Mouse (Mus musculus) MEL (cell line): ENCODE data around the gene Naa16. TPM values are rescaled to one million over a fixed set of nuclear protein-coding genes. Genes with fewer than 3 reads are reported as not detected.

Experiments used
- DNase-seq: peaks from one replicate; pipeline ENCODE4 v3.0.0; 2011; ENCODE audit warnings: low read depth, low spot score
- H3K27ac ChIP-seq: 2 replicates; pipeline ENCODE4 v1.5.1; 2012; ENCODE audit warnings: low read depth, mild to moderate bottlenecking, control low read depth, low read length, moderate library complexity; ENCODE audit not compliant: control insufficient read depth
- H3K27me3 ChIP-seq, 2 experiments: fragments of 150-350 bp in 1 of 2; sonication (generic) in 1 of 2; 2 replicates each; pipeline ENCODE4 v1.6.1; 2012; ENCODE audit warnings: low read length in 2 of 2, mild to moderate bottlenecking in 2 of 2, improper control_type of control experiment in 1 of 2, moderate library complexity in 1 of 2; ENCODE audit not compliant: insufficient read depth in 2 of 2, control insufficient read depth in 1 of 2
- H3K36me3 ChIP-seq, 2 experiments: 2 replicates each; pipeline ENCODE4 v1.6.1; 2012 to 2014; ENCODE audit warnings: low read length in 2 of 2, improper control_type of control experiment in 1 of 2, inconsistent platforms in 1 of 2, mild to moderate bottlenecking in 1 of 2; ENCODE audit not compliant: insufficient read depth in 2 of 2, control insufficient read depth in 1 of 2
- H3K4me1 ChIP-seq, 2 experiments: fragments of 150-350 bp in 1 of 2; sonication (generic) in 1 of 2; 2 replicates each; pipeline ENCODE4 v1.6.1; 2012; ENCODE audit warnings: low read length in 2 of 2, improper control_type of control experiment in 1 of 2, mild to moderate bottlenecking in 1 of 2; ENCODE audit not compliant: insufficient read depth in 2 of 2, control insufficient read depth in 1 of 2
- H3K4me3 ChIP-seq, 2 experiments: fragments of 150-350 bp in 1 of 2; sonication (generic) in 1 of 2; 2 replicates each; pipeline ENCODE4 v1.5.1; 2012; ENCODE audit warnings: low read depth in 2 of 2, low read length in 2 of 2, mild to moderate bottlenecking in 2 of 2, moderate library complexity in 2 of 2, control low read depth in 1 of 2, improper control_type of control experiment in 1 of 2; ENCODE audit not compliant: control insufficient read depth in 1 of 2, insufficient read depth in 1 of 2
- H3K79me2 ChIP-seq: 2 replicates; pipeline ENCODE4 v1.6.1; 2012; ENCODE audit warnings: mild to moderate bottlenecking, low read length, moderate library complexity; ENCODE audit not compliant: control insufficient read depth, poor library complexity, insufficient read depth
- H3K9ac ChIP-seq: 2 replicates; pipeline ENCODE4 v1.6.1; 2012; ENCODE audit warnings: low read depth, mild to moderate bottlenecking, control low read depth, low read length, moderate library complexity; ENCODE audit not compliant: control insufficient read depth, poor library complexity, severe bottlenecking
- H3K9me3 ChIP-seq: fragments of 150-350 bp; sonication (generic); replicated peaks from 2 replicates; pipeline ENCODE4 v1.6.1; 2012; ENCODE audit warnings: mild to moderate bottlenecking, low read length, improper control_type of control experiment, moderate library complexity; ENCODE audit not compliant: insufficient read depth
- CHD1 ChIP-seq: IDR thresholded peaks from 2 replicates; pipeline ENCODE4 v1.6.1; 2012; ENCODE audit warnings: low read depth, mild to moderate bottlenecking, inconsistent platforms, low read length, improper control_type of control experiment
- CHD2 ChIP-seq: IDR thresholded peaks from 2 replicates; pipeline ENCODE4 v1.6.1; 2011; ENCODE audit warnings: low read length, improper control_type of control experiment
- CTCF ChIP-seq, 3 experiments: IDR thresholded peaks in 2 of 3; conservative IDR thresholded peaks in 1 of 3; 2 replicates each; pipeline ENCODE4 v1.5.1; 2011 to 2012; ENCODE audit warnings: low read length in 3 of 3, low read depth in 2 of 3, mild to moderate bottlenecking in 2 of 3, improper control_type of control experiment in 1 of 3, inconsistent platforms in 1 of 3, mixed read lengths in 1 of 3, moderate library complexity in 1 of 3; ENCODE audit not compliant: control insufficient read depth in 1 of 3, insufficient read depth in 1 of 3, poor library complexity in 1 of 3, severe bottlenecking in 1 of 3
- E2F4 ChIP-seq: IDR thresholded peaks from 2 replicates; pipeline ENCODE4 v1.6.1; 2011; ENCODE audit warnings: low read depth, low read length, improper control_type of control experiment, borderline replicate concordance
- ELF1 ChIP-seq: IDR thresholded peaks from 2 replicates; pipeline ENCODE4 v1.6.1; 2014; ENCODE audit warnings: low read depth, mild to moderate bottlenecking, inconsistent platforms, low read length, improper control_type of control experiment, moderate library complexity
- EP300 ChIP-seq, 2 experiments: IDR thresholded peaks; 2 replicates each; pipeline ENCODE4 v1.6.1; 2011; ENCODE audit warnings: improper control_type of control experiment in 2 of 2, low read length in 2 of 2, low read depth in 1 of 2, mild to moderate bottlenecking in 1 of 2
- ETS1 ChIP-seq: IDR thresholded peaks from 2 replicates; pipeline ENCODE4 v1.6.1; 2012; ENCODE audit warnings: low read depth, mild to moderate bottlenecking, inconsistent platforms, low read length, improper control_type of control experiment, moderate library complexity
- GABPA ChIP-seq: IDR thresholded peaks from 2 replicates; pipeline ENCODE4 v1.6.1; 2012; ENCODE audit warnings: low read depth, mild to moderate bottlenecking, inconsistent platforms, low read length, improper control_type of control experiment, moderate library complexity
- GATA1 ChIP-seq: IDR thresholded peaks from 2 replicates; pipeline ENCODE4 v1.6.1; 2011; ENCODE audit warnings: low read depth, low read length, improper control_type of control experiment
- HCFC1 ChIP-seq: IDR thresholded peaks from 2 replicates; pipeline ENCODE4 v1.6.1; 2012; ENCODE audit warnings: low read depth, mild to moderate bottlenecking, inconsistent platforms, low read length, improper control_type of control experiment, moderate library complexity
- KAT2A ChIP-seq: conservative IDR thresholded peaks from 2 replicates; pipeline ENCODE4 v1.6.1; 2012; ENCODE audit warnings: low read depth, low read length, improper control_type of control experiment, inconsistent platforms
- MAFK ChIP-seq: IDR thresholded peaks from 2 replicates; pipeline ENCODE4 v1.6.1; 2011; ENCODE audit warnings: low read depth, mild to moderate bottlenecking, low read length, improper control_type of control experiment, borderline replicate concordance
- MAX ChIP-seq: IDR thresholded peaks from 2 replicates; pipeline ENCODE4 v1.6.1; 2011; ENCODE audit warnings: low read length, improper control_type of control experiment
- MAZ ChIP-seq: IDR thresholded peaks from 2 replicates; pipeline ENCODE4 v1.6.1; 2012; ENCODE audit warnings: low read depth, mild to moderate bottlenecking, inconsistent platforms, low read length, improper control_type of control experiment
- MXI1 ChIP-seq: IDR thresholded peaks from 2 replicates; pipeline ENCODE4 v1.6.1; 2011; ENCODE audit warnings: mild to moderate bottlenecking, low read depth, low read length, improper control_type of control experiment
- MYC ChIP-seq: IDR thresholded peaks from 2 replicates; pipeline ENCODE4 v1.6.1; 2011; ENCODE audit warnings: low read depth, mild to moderate bottlenecking, low read length, improper control_type of control experiment, moderate library complexity
- NELFE ChIP-seq: IDR thresholded peaks from 2 replicates; pipeline ENCODE4 v1.6.1; 2011; ENCODE audit warnings: low read depth, low read length, improper control_type of control experiment
- POLR2A ChIP-seq, 2 experiments: IDR thresholded peaks; 2 replicates each; pipeline ENCODE4 v1.6.1; 2011 to 2012; ENCODE audit warnings: low read length in 2 of 2, mild to moderate bottlenecking in 2 of 2, control low read depth in 1 of 2, improper control_type of control experiment in 1 of 2, low read depth in 1 of 2, moderate library complexity in 1 of 2; ENCODE audit not compliant: control insufficient read depth in 1 of 2, insufficient read depth in 1 of 2, poor library complexity in 1 of 2
- POLR2AphosphoS5 ChIP-seq: IDR thresholded peaks from 2 replicates; pipeline ENCODE4 v1.6.1; 2012; ENCODE audit warnings: low read depth, borderline replicate concordance, mild to moderate bottlenecking, inconsistent platforms, low read length, moderate library complexity, mixed read lengths
- RCOR1 ChIP-seq: IDR thresholded peaks from 2 replicates; pipeline ENCODE4 v1.6.1; 2012; ENCODE audit warnings: low read depth, mild to moderate bottlenecking, inconsistent platforms, low read length, improper control_type of control experiment
- SIN3A ChIP-seq: IDR thresholded peaks from 2 replicates; pipeline ENCODE4 v1.6.1; 2012; ENCODE audit warnings: low read length, improper control_type of control experiment, inconsistent platforms
- SMC3 ChIP-seq: IDR thresholded peaks from 2 replicates; pipeline ENCODE4 v1.6.1; 2011; ENCODE audit warnings: low read depth, low read length, improper control_type of control experiment
- TAL1 ChIP-seq: IDR thresholded peaks from 2 replicates; pipeline ENCODE4 v1.6.1; 2012; ENCODE audit warnings: mild to moderate bottlenecking, inconsistent platforms, low read length, moderate library complexity, mixed read lengths
- TBP ChIP-seq: IDR thresholded peaks from 2 replicates; pipeline ENCODE4 v1.8.0; 2011; ENCODE audit warnings: low read depth, low read length, improper control_type of control experiment
- TCF12 ChIP-seq: IDR thresholded peaks from 2 replicates; pipeline ENCODE4 v1.6.1; 2014; ENCODE audit warnings: low read depth, mild to moderate bottlenecking, inconsistent platforms, low read length, improper control_type of control experiment, moderate library complexity
- UBTF ChIP-seq: IDR thresholded peaks from 2 replicates; pipeline ENCODE4 v1.6.1; 2012; ENCODE audit warnings: low read depth, mild to moderate bottlenecking, inconsistent platforms, low read length, improper control_type of control experiment, moderate library complexity, borderline replicate concordance; ENCODE audit not compliant: insufficient read depth
- USF2 ChIP-seq, 2 experiments: IDR thresholded peaks; 2 replicates each; pipeline ENCODE4 v1.6.1; 2011 to 2012; ENCODE audit warnings: improper control_type of control experiment in 2 of 2, low read length in 2 of 2, borderline replicate concordance in 1 of 2, inconsistent platforms in 1 of 2, low read depth in 1 of 2, mild to moderate bottlenecking in 1 of 2; ENCODE audit not compliant: insufficient read depth in 1 of 2
- ZKSCAN1 ChIP-seq: IDR thresholded peaks from 2 replicates; pipeline ENCODE4 v1.6.1; 2012; ENCODE audit warnings: low read depth, mild to moderate bottlenecking, inconsistent platforms, low read length, improper control_type of control experiment, moderate library complexity
- ZMIZ1 ChIP-seq: IDR thresholded peaks from 2 replicates; pipeline ENCODE4 v1.6.1; 2012; ENCODE audit warnings: low read depth, mild to moderate bottlenecking, inconsistent platforms, low read length, improper control_type of control experiment, moderate library complexity
- ZNF384 ChIP-seq: IDR thresholded peaks from 2 replicates; pipeline ENCODE4 v1.6.1; 2012; ENCODE audit warnings: low read depth, mild to moderate bottlenecking, inconsistent platforms, low read length, improper control_type of control experiment
- polyA plus RNA-seq, 2 experiments: library from polyadenylated mRNA; stranded (reverse) in 1 of 2; unstranded in 1 of 2; fragments of >175 nt in 1 of 2; fragments of >200 nt in 1 of 2; gene quantifications; 2 replicates each; pipeline versions ENCODE4 v1.2.1 to v1.2.4; 2012; ENCODE audit warnings: low replicate concordance in 2 of 2, low read depth in 1 of 2; ENCODE audit not compliant: insufficient read length in 2 of 2, insufficient read depth in 1 of 2, missing spikeins in 1 of 2
- total RNA-seq: library from RNA; depleted of rRNA; stranded (reverse); fragments of 300-350 nt; gene quantifications from 2 replicates; pipeline ENCODE4 v1.2.3, GENCODE M21; 2012

The Naa16 gene
- total and polyA plus RNA-seq, 3 experiments, result 22.4 to 51.6 TPM; not detected in 1

DNA sequence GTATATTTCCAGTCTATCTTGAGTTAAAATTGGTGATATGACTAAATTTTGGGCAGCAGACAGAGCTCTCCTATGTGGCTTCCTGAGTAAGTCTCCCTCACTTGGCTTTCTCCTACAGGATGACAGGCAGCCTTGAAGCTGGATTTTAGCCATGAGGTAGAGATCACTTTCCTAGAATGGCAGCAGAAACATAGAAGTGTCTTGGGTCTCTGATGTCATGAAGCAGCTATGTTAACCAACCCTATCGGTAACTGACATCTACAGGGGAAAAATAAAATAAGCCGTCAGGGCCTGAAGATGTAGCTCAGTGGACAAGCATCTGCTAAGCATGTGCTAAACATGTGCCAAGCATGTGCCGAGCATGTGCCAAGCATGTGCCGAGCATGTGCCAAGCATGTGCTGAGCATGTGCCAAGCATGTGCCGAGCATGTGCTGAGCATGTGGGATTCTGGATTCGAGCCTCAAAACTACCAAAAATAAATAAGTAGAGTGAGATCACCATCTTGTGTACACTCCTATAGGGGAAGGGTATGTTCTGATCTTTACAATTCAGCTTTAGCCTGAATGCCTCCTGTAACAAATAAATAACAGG lies 85.6 kb downstream of the Naa16 start:
- Histone ChIP-seq H3K4me1 (peaks cover 5 to 28% of the 10 kb centered on the region in 2 experiments), H3K4me3 (no peak overlapping the region), H3K9me3 (no peaks in the 10 kb centered on the region), H3K9ac (no peak overlapping the region), H3K79me2 (no peaks in the 10 kb centered on the region), H3K27me3 (no peaks in the 10 kb centered on the region), H3K36me3 (peaks cover 0 to 9% of the 10 kb centered on the region in 2 experiments; a peak in 2 of 4 replicates), H3K27ac (no peak overlapping the region)
- no peak for DNase-seq
- no peak for TF ChIP-seq TBP
- TF ChIP-seq HCFC1, result no peak
- TF ChIP-seq CTCF (IDR thresholded peaks at IDR 0.05 in 2 of 3, conservative IDR thresholded peaks at IDR 0.05 in 1 of 3; ENCODE audit: control insufficient read depth in 1 of 3, insufficient read depth in 1 of 3, low read depth in 2 of 3, low read length in 3 of 3, poor library complexity in 1 of 3, severe bottlenecking in 1 of 3), result no peak
- no peak for TF ChIP-seq ZMIZ1
- TF ChIP-seq CHD2, result no peak
- no peak for TF ChIP-seq MAZ
- no peak for TF ChIP-seq EP300 (IDR thresholded peaks at IDR 0.05; ENCODE audit: low read depth in 1 of 2, low read length in 2 of 2)
- TF ChIP-seq E2F4, result no peak
- no peak for TF ChIP-seq NELFE
- TF ChIP-seq MXI1, result no peak
- no peak for TF ChIP-seq MYC

DNA sequence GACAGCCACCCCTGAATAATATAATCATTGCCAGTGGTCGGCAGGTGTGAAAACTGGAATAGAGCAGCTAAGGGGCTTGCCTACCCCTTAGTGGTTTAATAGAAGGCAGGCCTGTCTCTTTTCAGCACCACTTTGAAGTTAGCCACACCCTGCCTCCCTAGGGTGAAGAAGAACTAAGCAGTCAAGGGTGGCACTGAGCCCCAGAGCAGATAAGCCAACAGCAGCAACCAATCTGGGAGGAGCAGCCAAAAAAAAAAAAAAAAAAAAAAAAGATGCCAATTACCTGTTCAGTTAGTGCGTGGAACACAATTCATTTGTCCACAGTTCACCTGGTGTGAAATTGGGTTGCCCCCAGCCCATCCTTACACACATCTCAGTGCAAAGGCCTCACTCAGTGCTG lies 87.4 kb downstream of the Naa16 start:
- H3K4me3 ChIP-seq, result no peak overlapping the region
- peak; percentile 65 for DNase-seq
- H3K27me3 ChIP-seq, result no peaks in the 10 kb centered on the region
- no peaks in the 10 kb centered on the region for H3K79me2 ChIP-seq
- H3K27ac ChIP-seq, result no peak overlapping the region
- H3K36me3 ChIP-seq, result peaks cover 0 to 9% of the 10 kb centered on the region in 2 experiments; a peak in 2 of 4 replicates
- H3K9ac ChIP-seq, result no peak overlapping the region
- no peaks in the 10 kb centered on the region for H3K9me3 ChIP-seq
- H3K4me1 ChIP-seq, result peaks cover 5 to 30% of the 10 kb centered on the region in 2 experiments
- TF ChIP-seq EP300 (IDR thresholded peaks at IDR 0.05; ENCODE audit: low read depth in 1 of 2, low read length in 2 of 2), result peak; percentile 37 to 47; a peak in 3 of 4 replicates
- TF ChIP-seq TCF12, result 0 out of 2 replicates have a peak, but pooled peaks have one; percentile 12
- peak; percentile 58; the same call in 1 of the 2 replicates for TF ChIP-seq GATA1
- peak; percentile 31; the same call in 1 of the 2 replicates for TF ChIP-seq ETS1
- no peak for TF ChIP-seq MAFK
- TF ChIP-seq RCOR1, result peak; percentile 49; the same call in 1 of the 2 replicates
- TF ChIP-seq KAT2A, result no peak
- TF ChIP-seq ZMIZ1, result no peak
- TF ChIP-seq CTCF (IDR thresholded peaks at IDR 0.05 in 2 of 3, conservative IDR thresholded peaks at IDR 0.05 in 1 of 3; ENCODE audit: control insufficient read depth in 1 of 3, insufficient read depth in 1 of 3, low read depth in 2 of 3, low read length in 3 of 3, poor library complexity in 1 of 3, severe bottlenecking in 1 of 3), result no peak
- TF ChIP-seq MYC, result no peak
- TF ChIP-seq USF2 (IDR thresholded peaks at IDR 0.05; ENCODE audit: borderline replicate concordance in 1 of 2, insufficient read depth in 1 of 2, low read depth in 1 of 2, low read length in 2 of 2), result no peak
- no peak for TF ChIP-seq MXI1
- TF ChIP-seq UBTF, result no peak
- TF ChIP-seq GABPA, result no peak
- TF ChIP-seq CHD2, result no peak
- no peak for TF ChIP-seq CHD1
- no peak for TF ChIP-seq POLR2A (IDR thresholded peaks at IDR 0.05; ENCODE audit: control insufficient read depth in 1 of 2, insufficient read depth in 1 of 2, low read depth in 1 of 2, low read length in 2 of 2, poor library complexity in 1 of 2)
- TF ChIP-seq ZKSCAN1, result no peak
- 0 out of 2 replicates have a peak, but pooled peaks have one; percentile 35 for TF ChIP-seq MAX
- no peak for TF ChIP-seq POLR2AphosphoS5
- TF ChIP-seq ELF1, result no peak
- TF ChIP-seq ZNF384, result peak; percentile 96
- no peak for TF ChIP-seq SMC3
- no peak; the same call in 1 of the 2 replicates for TF ChIP-seq SIN3A
- TF ChIP-seq MAZ, result 0 out of 2 replicates have a peak, but pooled peaks have one; percentile 34
- TF ChIP-seq TAL1, result no peak
